Mouse (Mus musculus) midbrain, embryonic 12.5 days (tissue): ENCODE results near the gene Cxcl13. TPM values are rescaled to one million over a fixed set of nuclear protein-coding genes. Genes with fewer than 3 reads are reported as not detected.

Experiments
- ATAC-seq: fragments of 200-750 bp; cut with Nextera tagmentation; 2 replicates; pipeline ENCODE4 v1.8.0; 2017; ENCODE audit warnings: low read depth, moderate TSS enrichment, moderate library complexity; ENCODE audit not compliant: low FRiP score
- H3K27ac ChIP-seq: fragments of 300-500 bp; sonication (generic); replicated peaks from 2 replicates; pipeline ENCODE4 v1.5.1; 2016; ENCODE audit warnings: mild to moderate bottlenecking
- H3K27me3 ChIP-seq: fragments of 300-500 bp; sonication (generic); 2 replicates; pipeline ENCODE4 v1.6.1; 2016; ENCODE audit warnings: mild to moderate bottlenecking
- H3K36me3 ChIP-seq: fragments of 300-500 bp; sonication (generic); 2 replicates; pipeline ENCODE4 v1.6.1; 2016
- H3K4me1 ChIP-seq: fragments of 300-500 bp; sonication (generic); 2 replicates; pipeline ENCODE4 v1.6.1; 2016
- H3K4me2 ChIP-seq: fragments of 300-500 bp; sonication (generic); replicated peaks from 2 replicates; pipeline ENCODE4 v1.6.1; 2016; ENCODE audit warnings: mild to moderate bottlenecking, moderate library complexity
- H3K4me3 ChIP-seq: fragments of 300-500 bp; sonication (generic); 2 replicates; pipeline ENCODE4 v1.5.1; 2016; ENCODE audit warnings: mild to moderate bottlenecking
- H3K9ac ChIP-seq: fragments of 300-500 bp; sonication (generic); replicated peaks from 2 replicates; pipeline ENCODE4 v1.6.1; 2016; ENCODE audit warnings: mild to moderate bottlenecking, moderate library complexity
- H3K9me3 ChIP-seq: fragments of 300-500 bp; sonication (generic); 2 replicates; pipeline ENCODE4 v1.6.1; 2016; ENCODE audit warnings: mild to moderate bottlenecking
- WGBS: fragments of 180-500 bp; shearing (Covaris S2); methylation state at CpG from one replicate; pipeline ENCODE4 v1.1.7; 2016; 5-methylcytosine and 5-hydroxymethylcytosine counted together
- polyA plus RNA-seq: library from polyadenylated mRNA; unstranded; fragments of >200 nt; fragmentation: Nextera tagmentation; extraction: Ambion mirVana; gene quantifications from 2 replicates; pipeline ENCODE4 v1.2.1, GENCODE M21; 2016

Cxcl13 gene
- polyA plus RNA-seq, 1 experiment from 2014 or later, result not detected

DNA sequence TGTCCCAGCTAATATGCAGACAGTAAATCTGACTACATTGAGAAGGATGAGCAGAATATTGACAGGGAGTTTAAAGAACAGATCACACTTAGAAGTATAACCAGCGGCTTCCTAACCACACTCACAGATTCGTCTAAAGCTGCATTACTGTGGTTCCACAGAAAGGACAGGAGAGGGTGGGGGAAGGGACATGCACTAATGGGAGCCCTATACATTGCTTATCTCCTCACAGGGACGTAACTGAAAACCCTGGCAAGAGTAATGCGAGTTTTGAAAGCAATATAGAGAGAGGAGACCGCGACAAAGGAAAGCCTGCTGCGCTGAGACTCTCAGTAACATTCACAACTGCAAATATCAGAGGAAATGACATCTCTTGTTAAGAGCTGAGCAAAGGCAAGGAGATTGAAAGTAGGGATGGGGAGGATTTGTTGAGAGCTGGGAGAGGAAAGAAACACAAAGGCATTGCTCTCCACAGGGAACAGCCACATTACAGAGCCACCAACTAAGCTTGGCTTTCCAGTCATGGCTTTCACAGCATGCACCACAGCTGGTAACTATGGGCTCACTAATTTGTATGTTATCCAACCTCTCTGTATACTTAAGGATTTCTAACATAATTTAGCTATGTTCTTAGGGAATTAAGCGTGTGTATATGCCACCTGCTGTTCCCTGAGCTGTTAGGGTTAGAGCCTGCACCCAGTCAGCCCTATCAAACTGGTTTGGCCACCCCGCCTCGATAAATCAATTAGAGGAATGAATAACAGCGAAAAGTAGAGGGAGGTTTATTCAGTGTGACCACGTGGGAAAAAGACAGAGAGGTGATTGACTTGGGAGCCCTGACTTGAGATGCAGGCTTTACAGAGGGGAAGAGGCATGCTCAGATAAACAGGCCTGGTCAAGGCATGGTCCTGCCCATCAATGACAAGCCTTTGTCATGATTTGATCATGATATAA is 34.9 kb downstream of the Cxcl13 start:
- peak; percentile 86 for ATAC-seq
- Histone ChIP-seq H3K36me3 (no peaks in the 10 kb centered on the region), H3K27ac (no peak overlapping the region), H3K4me2 (peak overlapping the region; percentile 18; the same call in 1 of the 2 replicates), H3K9me3 (no peaks in the 10 kb centered on the region), H3K27me3 (no peaks in the 10 kb centered on the region), H3K9ac (no peak overlapping the region), H3K4me1 (peaks cover 9% of the 10 kb centered on the region; the same call in 1 of the 2 replicates), H3K4me3 (no peak overlapping the region)
- WGBS, result 6% methylated on average over 12 of the region's 12 CpGs

- no peaks in the 10 kb centered on the region for H3K36me3 ChIP-seq
- H3K9ac ChIP-seq, result no peak overlapping the region
- H3K27me3 ChIP-seq, result no peaks in the 10 kb centered on the region
- H3K27ac ChIP-seq, result no peak overlapping the region
- no peak overlapping the region for H3K4me3 ChIP-seq
- WGBS, result 50% methylated on average over 3 of the region's 3 CpGs
- no peaks in the 10 kb centered on the region for H3K9me3 ChIP-seq
- H3K4me2 ChIP-seq, result no peak overlapping the region
- no peak for ATAC-seq
- H3K4me1 ChIP-seq, result no peaks in the 10 kb centered on the region
These were observed 40.5 kb downstream of the Cxcl13 start for GRCm38 (mm10) chr5:95997276-95997675.

- H3K27me3 ChIP-seq, result no peaks in the 10 kb centered on the region
- no peak overlapping the region for H3K4me3 ChIP-seq
- no peaks in the 10 kb centered on the region for H3K9me3 ChIP-seq
- no peaks in the 10 kb centered on the region for H3K4me1 ChIP-seq
- H3K36me3 ChIP-seq, result no peaks in the 10 kb centered on the region
- no peak overlapping the region for H3K9ac ChIP-seq
- no peak for ATAC-seq
- no peak overlapping the region for H3K27ac ChIP-seq
- H3K4me2 ChIP-seq, result no peak overlapping the region
These were observed 46.6 kb downstream of the Cxcl13 start for GRCm38 (mm10) chr5:96003348-96003747.

GRCm38 (mm10) chr5:96008274-96008842 is 51.6 kb downstream of the Cxcl13 start:
- H3K4me2 ChIP-seq, result no peak overlapping the region
- no peaks in the 10 kb centered on the region for H3K27me3 ChIP-seq
- no peak for ATAC-seq
- H3K36me3 ChIP-seq, result no peaks in the 10 kb centered on the region
- H3K9me3 ChIP-seq, result no peaks in the 10 kb centered on the region
- 75% methylated on average over 7 of the region's 7 CpGs for WGBS
- no peak overlapping the region for H3K27ac ChIP-seq
- no peaks in the 10 kb centered on the region for H3K4me1 ChIP-seq
- no peak overlapping the region for H3K9ac ChIP-seq
- no peak overlapping the region for H3K4me3 ChIP-seq

GRCm38 (mm10) chr5:96009076-96009475 is 52.3 kb downstream of the Cxcl13 start:
- ATAC-seq, result no peak
- no peak overlapping the region for H3K4me3 ChIP-seq
- no peak overlapping the region for H3K9ac ChIP-seq
- H3K36me3 ChIP-seq, result no peaks in the 10 kb centered on the region
- H3K4me2 ChIP-seq, result no peak overlapping the region
- H3K4me1 ChIP-seq, result no peaks in the 10 kb centered on the region
- no peak overlapping the region for H3K27ac ChIP-seq
- WGBS, result 81% methylated on average over 1 of the region's 1 CpGs
- no peaks in the 10 kb centered on the region for H3K9me3 ChIP-seq
- H3K27me3 ChIP-seq, result no peaks in the 10 kb centered on the region

Other genes starting within 250 kb of the Cxcl13 start
- gene Gm7978, start 220.8 kb upstream of the Cxcl13 start, polyA plus RNA-seq, result not detected in 2 replicates
- gene Gm7982, start 214.9 kb upstream of the Cxcl13 start, polyA plus RNA-seq, result not detected in 2 replicates
- not detected in 2 replicates for gene E330014E10Rik, start 181.0 kb upstream of the Cxcl13 start, polyA plus RNA-seq
- gene Cnot6l, start 207.2 kb downstream of the Cxcl13 start, polyA plus RNA-seq, result 12.4 and 16.8 TPM in 2 replicates